Mouse (Mus musculus) spleen, adult 2 months (tissue): ENCODE measurements around the gene Pla2r1.

Experiments used
- CTCF ChIP-seq: fragments of 200-500 bp; IDR thresholded peaks from 2 replicates; pipeline ENCODE4 v1.5.1; 2011; ENCODE audit warnings: mild to moderate bottlenecking, inconsistent platforms; ENCODE audit not compliant: insufficient read depth, insufficient read length, insufficient replicate concordance; ENCODE audit errors: extremely low read depth
- POLR2A ChIP-seq: fragments of 200-500 bp; IDR thresholded peaks from 2 replicates; pipeline ENCODE4 v1.6.1; 2011; ENCODE audit warnings: low read depth, low read length, inconsistent platforms

GRCm38 (mm10) chr2:60386835-60387234 lies 166.3 kb downstream of the Pla2r1 start:
- TF ChIP-seq POLR2A (no peak), CTCF (no peak)
